Mouse (Mus musculus) stomach, embryonic 14.5 days (tissue): ENCODE measurements at regions not wholly inside any gene's neighbourhood (a gene's known extent, or its start where the extent isn't known, plus 50 kb on each side); places are given as distances from the start of the nearest gene placed in this dataset.

Experiments
- ATAC-seq: fragments of 200-750 bp; cut with Nextera tagmentation; 2 replicates; pipeline ENCODE4 v1.8.0; 2017; ENCODE audit warnings: low read depth, moderate TSS enrichment; ENCODE audit not compliant: insufficient number of reproducible peaks, insufficient read depth, low FRiP score
- H3K27ac ChIP-seq: fragments of 300-500 bp; sonication (generic); 2 replicates; pipeline ENCODE4 v1.5.1; 2014; ENCODE audit warnings: mild to moderate bottlenecking, low read length, moderate library complexity, mixed read lengths
- H3K27me3 ChIP-seq: fragments of 300-500 bp; sonication (generic); 2 replicates; pipeline ENCODE4 v1.6.1; 2014; ENCODE audit warnings: low read length, control low read depth, mixed read lengths; ENCODE audit not compliant: control insufficient read depth, insufficient read depth
- H3K36me3 ChIP-seq: fragments of 300-500 bp; sonication (generic); 2 replicates; pipeline ENCODE4 v1.6.1; 2014; ENCODE audit warnings: mild to moderate bottlenecking, control low read depth, low read length, moderate library complexity, mixed read lengths; ENCODE audit not compliant: control insufficient read depth, insufficient read depth
- H3K4me1 ChIP-seq: fragments of 300-500 bp; sonication (generic); 2 replicates; pipeline ENCODE4 v1.6.1; 2014; ENCODE audit warnings: low read length, control low read depth, mixed read lengths; ENCODE audit not compliant: control insufficient read depth, insufficient read depth
- H3K4me2 ChIP-seq: fragments of 300-500 bp; sonication (generic); replicated peaks from 2 replicates; pipeline ENCODE4 v1.6.1; 2014; ENCODE audit warnings: low read depth, low read length, control low read depth
- H3K4me3 ChIP-seq: fragments of 300-500 bp; sonication (generic); 2 replicates; pipeline ENCODE4 v1.5.1; 2014; ENCODE audit warnings: low read depth, low read length, control low read depth
- H3K9ac ChIP-seq: fragments of 300-500 bp; sonication (generic); replicated peaks from 2 replicates; pipeline ENCODE4 v1.6.1; 2014; ENCODE audit warnings: low read depth, mild to moderate bottlenecking, control low read depth, low read length, moderate library complexity, mixed read lengths
- H3K9me3 ChIP-seq: fragments of 300-500 bp; sonication (generic); 2 replicates; pipeline ENCODE4 v1.6.1; 2016; ENCODE audit warnings: low read depth, low read length, control low read depth; ENCODE audit not compliant: control insufficient read depth
- WGBS: fragments of 180-500 bp; shearing (Covaris S2); extraction: QIAGEN DNeasy Blood & Tissue Kit; methylation state at CpG from one replicate; pipeline ENCODE4 v1.1.7; 2014; 5-methylcytosine and 5-hydroxymethylcytosine counted together

DNA sequence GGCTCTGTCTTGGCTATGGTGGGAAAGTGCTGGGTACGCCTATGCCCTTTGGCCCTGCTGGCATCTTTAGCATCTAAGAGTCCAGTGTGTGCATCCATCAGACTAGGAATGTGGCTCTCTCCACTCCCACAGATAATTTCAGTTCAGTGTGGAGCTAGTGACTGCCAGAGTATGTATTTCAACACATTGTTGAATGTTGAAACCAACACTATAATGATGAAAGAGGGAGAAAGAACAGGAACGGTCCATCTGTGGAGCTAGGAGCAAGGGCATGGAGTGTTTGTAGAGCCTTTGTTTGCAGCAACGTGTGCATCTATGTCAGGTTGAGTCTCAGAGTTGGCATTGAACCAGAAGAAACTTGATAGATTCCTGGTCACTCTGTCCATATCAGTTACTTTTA, 54.9 kb upstream of the Commd8 start:
- Histone ChIP-seq H3K9me3 (no peaks in the 10 kb centered on the region), H3K4me2 (no peak overlapping the region), H3K27me3 (no peaks in the 10 kb centered on the region), H3K27ac (no peak overlapping the region), H3K4me1 (peaks cover 6% of the 10 kb centered on the region; the same call in 1 of the 2 replicates), H3K4me3 (no peak overlapping the region), H3K9ac (no peak overlapping the region), H3K36me3 (no peaks in the 10 kb centered on the region)
- no peak for ATAC-seq
- WGBS = 84% methylated on average over 3 of the region's 3 CpGs

GRCm38 (mm10) chr5:72219697-72220096, 51.7 kb upstream of the Commd8 start:
- Histone ChIP-seq H3K4me1 (peaks cover 4% of the 10 kb centered on the region; the same call in 1 of the 2 replicates), H3K4me3 (no peak overlapping the region), H3K27me3 (no peaks in the 10 kb centered on the region), H3K27ac (no peak overlapping the region), H3K9ac (no peak overlapping the region), H3K36me3 (no peaks in the 10 kb centered on the region), H3K4me2 (no peak overlapping the region), H3K9me3 (no peaks in the 10 kb centered on the region)
- 87% methylated on average over 12 of the region's 12 CpGs for WGBS
- no peak for ATAC-seq

GRCm38 (mm10) chr5:72219248-72219647, 51.3 kb upstream of the Commd8 start:
- 92% methylated on average over 7 of the region's 7 CpGs for WGBS
- Histone ChIP-seq H3K9me3 (no peaks in the 10 kb centered on the region), H3K27ac (no peak overlapping the region), H3K4me1 (no peaks in the 10 kb centered on the region), H3K9ac (no peak overlapping the region), H3K27me3 (no peaks in the 10 kb centered on the region), H3K36me3 (no peaks in the 10 kb centered on the region), H3K4me3 (no peak overlapping the region), H3K4me2 (no peak overlapping the region)
- ATAC-seq = no peak
